Mouse (Mus musculus) NIH3T3 (cell line): ENCODE results near the gene A3galt2.

Source experiments
- DNase-seq: peaks from one replicate; pipeline ENCODE4 v3.0.0-alpha.2; 2012; ENCODE audit warnings: low read depth

The A3galt2 gene

GRCm38 (mm10) chr4:128728431-128728851 lies 26.7 kb upstream of the A3galt2 start:
- DNase-seq: peak; percentile 39

- peak; percentile 26 for DNase-seq
These were observed 26.0 kb upstream of the A3galt2 start for GRCm38 (mm10) chr4:128729033-128729708.

GRCm38 (mm10) chr4:128729709-128730037 lies 25.5 kb upstream of the A3galt2 start:
- DNase-seq: peak; percentile 59

- peak; percentile 43 for DNase-seq
These were observed 24.9 kb upstream of the A3galt2 start for GRCm38 (mm10) chr4:128730271-128730670.

- no peak for DNase-seq
These were observed 22.4 kb upstream of the A3galt2 start for GRCm38 (mm10) chr4:128732794-128733193.

- peak; percentile 31 for DNase-seq
These were observed 21.7 kb upstream of the A3galt2 start for GRCm38 (mm10) chr4:128733496-128733895.

- peak; percentile 80 for DNase-seq
These were observed 20.9 kb upstream of the A3galt2 start for GRCm38 (mm10) chr4:128734217-128734616.

GRCm38 (mm10) chr4:128734721-128735671 lies 20.2 kb upstream of the A3galt2 start:
- DNase-seq: peak; percentile 30

GRCm38 (mm10) chr4:128737137-128737589 lies 18.0 kb upstream of the A3galt2 start:
- peak; percentile 58 for DNase-seq

- peak; percentile 39 for DNase-seq
These were observed 17.1 kb upstream of the A3galt2 start for GRCm38 (mm10) chr4:128737825-128738610.

- no peak for DNase-seq
These were observed 14.3 kb upstream of the A3galt2 start for GRCm38 (mm10) chr4:128740878-128741277.

GRCm38 (mm10) chr4:128741906-128742305 lies 13.3 kb upstream of the A3galt2 start:
- no peak for DNase-seq

- DNase-seq: no peak
These were observed 12.7 kb upstream of the A3galt2 start for GRCm38 (mm10) chr4:128742379-128742970.

GRCm38 (mm10) chr4:128743031-128743626 lies 12.0 kb upstream of the A3galt2 start:
- DNase-seq: no peak

GRCm38 (mm10) chr4:128745160-128745559 lies 10.0 kb upstream of the A3galt2 start:
- no peak for DNase-seq

GRCm38 (mm10) chr4:128747614-128748270 lies 7.4 kb upstream of the A3galt2 start:
- no peak for DNase-seq

GRCm38 (mm10) chr4:128748309-128748708 lies 6.9 kb upstream of the A3galt2 start:
- no peak for DNase-seq

GRCm38 (mm10) chr4:128751006-128751405 lies 4.2 kb upstream of the A3galt2 start:
- DNase-seq: peak; percentile 60

- no peak for DNase-seq
These were observed 3.0 kb upstream of the A3galt2 start for GRCm38 (mm10) chr4:128752031-128752757.

- DNase-seq: no peak
These were observed 1.6 kb upstream of the A3galt2 start for GRCm38 (mm10) chr4:128753571-128753970.
